Mouse (Mus musculus) forebrain, embryonic 14.5 days (tissue): ENCODE measurements around the gene Exoc4. TPM values are rescaled to one million over a fixed set of nuclear protein-coding genes. Genes with fewer than 3 reads are reported as not detected.

Experiments used
- ATAC-seq: fragments of 200-750 bp; cut with Nextera tagmentation; 2 replicates; pipeline ENCODE4 v1.8.0; 2017; ENCODE audit warnings: mild to moderate bottlenecking, moderate library complexity
- DNase-seq: peaks from one replicate; pipeline ENCODE4 v3.0.0-alpha.2; 2015; ENCODE audit warnings: low spot score
- H3K27ac ChIP-seq: fragments of 300-500 bp; sonication (generic); 2 replicates; pipeline ENCODE4 v1.5.1; 2014; ENCODE audit warnings: low read depth, mild to moderate bottlenecking, control low read depth, low read length, moderate library complexity
- H3K27me3 ChIP-seq: fragments of 300-500 bp; sonication (generic); replicated peaks from 2 replicates; pipeline ENCODE4 v1.6.1; 2014; ENCODE audit warnings: low read length, control low read depth, mixed read lengths; ENCODE audit not compliant: control insufficient read depth, insufficient read depth
- H3K36me3 ChIP-seq: fragments of 300-500 bp; sonication (generic); 2 replicates; pipeline ENCODE4 v1.6.1; 2014; ENCODE audit warnings: low read length, control low read depth; ENCODE audit not compliant: control insufficient read depth, insufficient read depth
- H3K4me1 ChIP-seq: fragments of 300-500 bp; sonication (generic); 2 replicates; pipeline ENCODE4 v1.6.1; 2014; ENCODE audit warnings: antibody characterized with exemption, low read length, control low read depth; ENCODE audit not compliant: control insufficient read depth, insufficient read depth
- H3K4me2 ChIP-seq: fragments of 300-500 bp; sonication (generic); 2 replicates; pipeline ENCODE4 v1.6.1; 2014; ENCODE audit warnings: mild to moderate bottlenecking, control low read depth, low read length
- H3K4me3 ChIP-seq: fragments of 300-500 bp; sonication (generic); 2 replicates; pipeline ENCODE4 v1.5.1; 2014; ENCODE audit warnings: low read depth, low read length, control low read depth
- H3K9ac ChIP-seq: fragments of 300-500 bp; sonication (generic); 2 replicates; pipeline ENCODE4 v1.6.1; 2014; ENCODE audit warnings: mild to moderate bottlenecking, low read length, control low read depth, moderate library complexity
- H3K9me3 ChIP-seq: fragments of 300-500 bp; sonication (generic); replicated peaks from 2 replicates; pipeline ENCODE4 v1.6.1; 2016; ENCODE audit warnings: low read length, control low read depth, mixed read lengths; ENCODE audit not compliant: control insufficient read depth
- WGBS: fragments of 180-500 bp; shearing (Covaris S2); extraction: QIAGEN DNeasy Blood & Tissue Kit; methylation state at CpG from one replicate; pipeline ENCODE4 v1.1.7; 2014; 5-methylcytosine and 5-hydroxymethylcytosine counted together
- polyA plus RNA-seq: library from polyadenylated mRNA; unstranded; fragments of >200 nt; fragmentation: Nextera tagmentation; extraction: Ambion mirVana; gene quantifications from 2 replicates; pipeline ENCODE4 v1.2.1, GENCODE M21; 2014

Exoc4 gene
- polyA plus RNA-seq, 1 experiment from 2014 or later: 35.8 TPM

- Histone ChIP-seq H3K36me3 (peaks cover 7% of the 10 kb centered on the region; the same call in 1 of the 2 replicates), H3K4me2 (no peak overlapping the region), H3K9me3 (no peaks in the 10 kb centered on the region), H3K27ac (no peak overlapping the region), H3K4me1 (0 out of 2 replicates have a peak, but pooled peaks cover 2% of the 10 kb centered on the region), H3K9ac (no peak overlapping the region), H3K4me3 (no peak overlapping the region), H3K27me3 (no peaks in the 10 kb centered on the region)
- DNase-seq (peak; percentile 26), ATAC-seq (no peak)
- 68% methylated on average over 2 of the region's 2 CpGs for WGBS
Observed at GRCm38 (mm10) chr6:33294626-33295025, 45.7 kb downstream of the Exoc4 start.

- 90% methylated on average over 3 of the region's 3 CpGs for WGBS
- H3K4me3 ChIP-seq: no peak overlapping the region
- H3K4me1 ChIP-seq: 0 out of 2 replicates have a peak, but pooled peaks cover 2% of the 10 kb centered on the region
- H3K27ac ChIP-seq: no peak overlapping the region
- H3K4me2 ChIP-seq: no peak overlapping the region
- ATAC-seq: no peak
- H3K27me3 ChIP-seq: no peaks in the 10 kb centered on the region
- H3K9ac ChIP-seq: no peak overlapping the region
- H3K9me3 ChIP-seq: no peaks in the 10 kb centered on the region
- H3K36me3 ChIP-seq: peaks cover 7% of the 10 kb centered on the region; the same call in 1 of the 2 replicates
- DNase-seq: no peak
Observed at GRCm38 (mm10) chr6:33297566-33297965, 48.7 kb downstream of the Exoc4 start.

DNA sequence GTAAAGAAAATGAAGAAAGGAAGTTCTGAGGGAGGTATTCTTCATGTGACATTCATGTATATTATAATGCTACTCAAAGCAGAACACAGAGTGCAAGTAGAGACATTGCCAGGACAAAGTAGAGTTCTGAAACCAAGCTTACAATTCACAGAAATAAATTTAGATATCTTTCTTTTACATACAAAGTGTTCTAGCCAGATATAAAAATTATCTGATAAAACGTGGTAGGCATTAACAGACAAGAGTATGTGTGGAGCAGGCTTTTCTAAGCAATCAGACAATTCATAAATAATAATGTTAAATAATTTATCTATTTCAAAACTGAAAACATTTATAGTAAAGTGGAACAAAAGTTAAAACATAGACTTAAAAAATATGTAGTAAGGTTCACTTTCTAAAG lies 49.9 kb downstream of the Exoc4 start:
- no peak overlapping the region for H3K4me3 ChIP-seq
- H3K27ac ChIP-seq: no peak overlapping the region
- H3K4me2 ChIP-seq: no peak overlapping the region
- H3K27me3 ChIP-seq: no peaks in the 10 kb centered on the region
- peaks cover 7% of the 10 kb centered on the region; the same call in 1 of the 2 replicates for H3K36me3 ChIP-seq
- no peak for DNase-seq
- H3K9me3 ChIP-seq: no peaks in the 10 kb centered on the region
- 90% methylated on average over 1 of the region's 1 CpGs for WGBS
- H3K4me1 ChIP-seq: 0 out of 2 replicates have a peak, but pooled peaks cover 2% of the 10 kb centered on the region
- no peak overlapping the region for H3K9ac ChIP-seq
- no peak for ATAC-seq

DNA sequence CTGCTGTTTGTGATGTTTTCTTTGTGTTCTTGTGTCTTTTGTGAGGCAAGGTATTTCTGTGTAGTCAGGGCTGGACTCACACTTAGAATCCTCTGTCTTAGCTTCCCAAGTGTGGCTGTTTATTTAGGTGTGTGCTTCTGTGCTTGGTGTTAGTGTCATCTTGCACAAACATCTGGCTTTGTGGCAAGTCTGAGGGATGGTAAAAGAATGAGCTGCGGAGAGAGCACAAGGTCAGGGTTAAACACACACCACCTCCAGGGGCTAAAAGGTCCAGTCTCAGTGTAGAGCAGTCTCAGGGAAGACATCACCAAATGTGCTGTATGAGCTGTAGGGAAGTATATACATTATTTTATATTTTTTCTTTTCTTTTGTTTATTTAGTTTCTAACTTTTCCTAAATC lies 57.1 kb downstream of the Exoc4 start:
- peaks cover 3% of the 10 kb centered on the region; the same call in 1 of the 2 replicates for H3K36me3 ChIP-seq

GRCm38 (mm10) chr6:33308646-33309045 lies 59.8 kb downstream of the Exoc4 start:
- no peaks in the 10 kb centered on the region for H3K9me3 ChIP-seq
- H3K4me3 ChIP-seq: no peak overlapping the region
- no peak overlapping the region for H3K9ac ChIP-seq
- H3K27me3 ChIP-seq: no peaks in the 10 kb centered on the region
- no peak for DNase-seq
- no peak overlapping the region for H3K27ac ChIP-seq
- WGBS: 87% methylated on average over 2 of the region's 2 CpGs
- H3K4me2 ChIP-seq: no peak overlapping the region
- H3K36me3 ChIP-seq: peaks cover 3% of the 10 kb centered on the region; the same call in 1 of the 2 replicates
- ATAC-seq: no peak
- no peaks in the 10 kb centered on the region for H3K4me1 ChIP-seq

More for the DNA sequence above, 57.1 kb downstream of the Exoc4 start:
- Histone ChIP-seq H3K27ac (no peak overlapping the region), H3K4me1 (no peaks in the 10 kb centered on the region), H3K9me3 (no peaks in the 10 kb centered on the region), H3K4me2 (no peak overlapping the region), H3K4me3 (no peak overlapping the region), H3K9ac (no peak overlapping the region), H3K27me3 (no peaks in the 10 kb centered on the region)
- DNase-seq (no peak), ATAC-seq (no peak)
- WGBS: 98% methylated on average over 1 of the region's 1 CpGs

DNA sequence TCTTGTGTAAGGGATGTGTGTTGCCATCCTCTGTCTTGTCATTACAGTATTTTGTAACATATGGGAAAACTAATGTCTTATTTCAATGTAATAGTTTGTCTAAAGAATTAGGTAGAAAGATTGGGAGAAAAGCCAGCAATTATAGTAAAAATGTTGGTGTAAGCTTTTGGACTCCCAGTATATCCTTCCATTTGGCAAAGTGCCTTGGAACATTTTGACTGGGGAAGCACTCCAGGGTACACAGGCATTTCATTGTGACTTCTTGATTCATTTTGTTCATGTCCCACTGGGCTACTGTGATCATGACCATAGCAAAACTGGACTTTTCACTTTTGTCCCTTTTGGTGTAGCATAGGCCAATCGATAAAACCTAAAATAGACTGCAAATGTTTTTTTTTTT lies 61.6 kb downstream of the Exoc4 start:
- no peaks in the 10 kb centered on the region for H3K9me3 ChIP-seq
- no peak for ATAC-seq
- 100% methylated on average over 1 of the region's 1 CpGs for WGBS

GRCm38 (mm10) chr6:33322849-33323248 lies 74.0 kb downstream of the Exoc4 start:
- Histone ChIP-seq H3K4me1 (no peaks in the 10 kb centered on the region), H3K27me3 (no peaks in the 10 kb centered on the region), H3K9me3 (no peaks in the 10 kb centered on the region), H3K36me3 (no peaks in the 10 kb centered on the region), H3K27ac (no peak overlapping the region), H3K9ac (no peak overlapping the region), H3K4me3 (no peak overlapping the region), H3K4me2 (no peak overlapping the region)
- no peak for ATAC-seq
- 89% methylated on average over 3 of the region's 3 CpGs for WGBS
- no peak for DNase-seq

More for the DNA sequence above, 61.6 kb downstream of the Exoc4 start:
- Histone ChIP-seq H3K4me1 (no peaks in the 10 kb centered on the region), H3K4me3 (no peak overlapping the region), H3K27ac (no peak overlapping the region), H3K36me3 (no peaks in the 10 kb centered on the region; the same call in 1 of the 2 replicates), H3K4me2 (no peak overlapping the region), H3K27me3 (no peaks in the 10 kb centered on the region), H3K9ac (no peak overlapping the region)
- no peak for DNase-seq

DNA sequence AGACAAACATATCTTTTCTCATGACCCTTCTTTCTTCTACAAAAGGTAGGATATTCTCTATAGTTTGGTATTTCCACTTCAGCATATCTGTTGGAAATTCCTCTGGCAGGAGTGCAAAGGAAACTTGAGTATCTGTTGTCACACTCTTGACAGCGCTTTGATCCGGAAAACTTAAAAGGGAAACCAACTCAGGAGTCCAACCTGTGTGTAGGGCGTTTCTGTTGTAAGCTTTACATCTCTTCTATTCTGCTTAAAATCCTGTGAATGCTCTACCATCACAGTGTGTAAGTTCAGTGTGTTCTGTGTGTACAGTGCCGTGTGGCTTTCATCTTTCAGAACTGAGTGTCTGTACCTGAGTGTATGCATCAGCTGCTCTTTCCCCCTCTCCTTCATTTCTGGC lies 74.5 kb downstream of the Exoc4 start:
- DNase-seq (no peak), ATAC-seq (no peak)
- Histone ChIP-seq H3K9ac (no peak overlapping the region), H3K36me3 (no peaks in the 10 kb centered on the region), H3K27ac (no peak overlapping the region), H3K4me2 (no peak overlapping the region), H3K4me1 (no peaks in the 10 kb centered on the region), H3K9me3 (no peaks in the 10 kb centered on the region), H3K27me3 (no peaks in the 10 kb centered on the region), H3K4me3 (no peak overlapping the region)
- 89% methylated on average over 4 of the region's 4 CpGs for WGBS

- Histone ChIP-seq H3K4me3 (no peak overlapping the region), H3K27ac (no peak overlapping the region), H3K9me3 (no peaks in the 10 kb centered on the region), H3K4me1 (no peaks in the 10 kb centered on the region), H3K9ac (no peak overlapping the region), H3K4me2 (no peak overlapping the region), H3K27me3 (no peaks in the 10 kb centered on the region), H3K36me3 (no peaks in the 10 kb centered on the region)
- no peak for ATAC-seq
- WGBS: 21% methylated on average over 1 of the region's 1 CpGs
- DNase-seq: no peak
Observed at GRCm38 (mm10) chr6:33328326-33328725, 79.4 kb downstream of the Exoc4 start.
